In the genomic region with DNA sequence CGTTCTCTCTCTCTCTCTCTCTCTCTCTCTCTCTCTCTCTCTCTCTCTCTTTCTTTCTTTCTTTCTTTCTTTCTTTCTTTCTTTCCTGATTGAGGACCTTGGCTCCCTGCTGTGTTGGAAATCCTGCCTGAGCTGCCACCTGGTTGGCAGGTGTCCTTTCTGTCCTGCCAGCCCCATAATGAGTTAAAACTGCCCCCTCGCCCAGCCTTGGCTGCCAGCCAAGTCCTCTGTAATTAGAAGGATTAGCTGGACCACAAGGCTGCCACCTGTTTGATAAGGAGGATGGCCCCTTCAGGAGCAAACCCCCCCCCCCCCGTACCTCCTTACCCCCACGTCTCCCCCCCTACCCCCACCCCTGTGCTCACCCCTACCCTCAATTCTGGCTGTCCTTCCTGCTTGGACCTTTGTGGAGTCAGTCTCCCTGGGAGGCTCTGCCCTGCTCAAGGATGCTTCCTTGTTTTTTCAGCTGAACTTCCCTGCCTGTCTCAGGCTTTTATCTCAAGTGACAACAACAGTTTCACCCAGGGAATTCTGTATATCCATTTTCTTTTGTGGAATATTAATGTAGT, we compare ENCODE assay signal across 14 mouse cellular contexts.
A peak's percentile ranks its signal among the peaks of the same experiment; 100 is the strongest.
DNase-seq lines count a peak whose midpoint lies in the region; ATAC-seq and TF ChIP-seq lines count a peak whose summit lies in the region.
"Had no signal": no experiment of that assay in that cellular context is flagged by ENCODE, and none has a peak within 500 bp of the region (broad histone marks: within the 10 kb centered on the region; RNA-seq: fewer than 3 reads in every experiment).

No protein-coding gene starts in this region.

- H3K4me2 ChIP-seq in midbrain, embryonic 14.5 days (ENCODE audit: low read length): no peak overlapping the region
- no peak overlapping the region for H3K4me2 ChIP-seq in midbrain, embryonic 15.5 days
- H3K4me2 ChIP-seq: heart, embryonic 11.5 days had no signal

- peak; percentile 85 for DNase-seq in heart, adult 11 months
- no peak for DNase-seq in heart, adult 2 months
- peak; percentile 70 for DNase-seq in midbrain, embryonic 14.5 days
- DNase-seq in cerebellum, postnatal 25 days: peak; percentile 85 to 90
- peak; percentile 58 for DNase-seq in retina, postnatal 7 days (ENCODE audit: low read depth, low spot score)
- DNase-seq in neural tube, embryonic 10.5 days (ENCODE audit: extremely low spot score, low spot score): no peak
- DNase-seq: adrenal gland, adult 2 months; gastrocnemius, postnatal 14 days; kidney, adult 2 months; liver, postnatal 0 days; thymus, postnatal 4 days had no signal

- H3K4me3 ChIP-seq in heart, adult 2 months: no peak overlapping the region
- no peak overlapping the region for H3K4me3 ChIP-seq in midbrain, embryonic 14.5 days (replicated peaks; ENCODE audit: low read depth, low read length)
- H3K4me3 ChIP-seq in midbrain, embryonic 15.5 days: no peak overlapping the region

- H3K9me3 ChIP-seq in midbrain, embryonic 14.5 days (ENCODE audit: control insufficient read depth, low read length): no peaks in the 10 kb centered on the region
- no peaks in the 10 kb centered on the region for H3K9me3 ChIP-seq in midbrain, embryonic 15.5 days

- ATAC-seq in midbrain, embryonic 14.5 days (ENCODE audit: low FRiP score, low TSS enrichment): no peak
- no peak for ATAC-seq in midbrain, embryonic 15.5 days (replicated peaks)
- ATAC-seq in erythroid progenitor cell, adult 5-6 weeks (replicated peaks; ENCODE audit: low FRiP score, poor library complexity, severe bottlenecking): no peak
- ATAC-seq: liver, postnatal 0 days had no signal

- H3K27ac ChIP-seq in heart, adult 2 months: no peak overlapping the region
- H3K27ac ChIP-seq in midbrain, embryonic 14.5 days (replicated peaks; ENCODE audit: low read depth, low read length): no peak overlapping the region
- H3K27ac ChIP-seq in midbrain, embryonic 15.5 days: no peak overlapping the region

- no peak for TF ChIP-seq CTCF in heart, adult 2 months (IDR thresholded peaks at IDR 0.05)

- no peaks in the 10 kb centered on the region for H3K36me3 ChIP-seq in heart, adult 2 months (ENCODE audit: control insufficient read depth, insufficient read depth, low read length)
- H3K36me3 ChIP-seq in midbrain, embryonic 14.5 days (ENCODE audit: control insufficient read depth, insufficient read depth, low read length): no peaks in the 10 kb centered on the region
- H3K36me3 ChIP-seq in midbrain, embryonic 15.5 days (replicated peaks): no peaks in the 10 kb centered on the region

- H3K27me3 ChIP-seq in heart, adult 2 months (ENCODE audit: control insufficient read depth, insufficient read depth, low read length): no peaks in the 10 kb centered on the region
- H3K27me3 ChIP-seq in midbrain, embryonic 14.5 days (ENCODE audit: control insufficient read depth, insufficient read depth, low read length): no peaks in the 10 kb centered on the region
- H3K27me3 ChIP-seq in midbrain, embryonic 15.5 days (replicated peaks): no peaks in the 10 kb centered on the region

- intact Hi-C loops in heart, adult 2 months (cut with DNase I): no loop called here

- no peak for TF ChIP-seq EP300 in heart, adult 2 months (IDR thresholded peaks at IDR 0.05; ENCODE audit: insufficient read depth, low read depth, low read length)

- WGBS in heart, adult 2 months: 24% methylated on average over 3 of the region's 4 CpGs
- 1% methylated on average over 4 of the region's 4 CpGs for WGBS in midbrain, embryonic 14.5 days
- WGBS in midbrain, embryonic 15.5 days: 7% methylated on average over 4 of the region's 4 CpGs

- TF ChIP-seq POLR2A in heart, adult 2 months (IDR thresholded peaks at IDR 0.05; ENCODE audit: insufficient read depth, low read depth, low read length): no peak

- no peak overlapping the region for H3K9ac ChIP-seq in heart, adult 2 months (ENCODE audit: low read depth, low read length)
- H3K9ac ChIP-seq in midbrain, embryonic 14.5 days (replicated peaks; ENCODE audit: low read length): no peak overlapping the region
- no peak overlapping the region for H3K9ac ChIP-seq in midbrain, embryonic 15.5 days
- H3K9ac ChIP-seq: liver, postnatal 0 days had no signal

- H3K79me2 ChIP-seq in heart, adult 2 months (replicated peaks; ENCODE audit: control insufficient read depth, insufficient read depth, low read length): no peaks in the 10 kb centered on the region

- no peaks in the 10 kb centered on the region for H3K4me1 ChIP-seq in heart, adult 2 months (ENCODE audit: control insufficient read depth, insufficient read depth, low read length)
- H3K4me1 ChIP-seq in midbrain, embryonic 14.5 days (ENCODE audit: control insufficient read depth, insufficient read depth, low read length): 0 out of 2 replicates have a peak, but pooled peaks cover 8% of the 10 kb centered on the region
- peaks cover 24% of the 10 kb centered on the region for H3K4me1 ChIP-seq in midbrain, embryonic 15.5 days

Comparison
In these comparisons a context has a peak if more than half of its experiments do, and no peak if none do; other contexts are left out.
1. DNase-seq: peak in heart, adult 11 months (single experiment), midbrain, embryonic 14.5 days (single experiment), cerebellum, postnatal 25 days (2 of 2) and retina, postnatal 7 days (single experiment); none in heart, adult 2 months (0 of 2) and neural tube, embryonic 10.5 days (single experiment).